Mouse (Mus musculus) induced T-regulatory cell, adult 2 months (primary cell): ENCODE results near the gene Amz2.
A peak's percentile ranks its signal among the peaks of the same experiment; 100 is the strongest.
"Not testable (repeated sequence)": the region's sequence is repeated elsewhere in the genome, so short reads cannot be mapped to it uniquely, and the experiment has no call there.

Experiments used
- DNase-seq: peaks from one replicate; pipeline ENCODE4 v3.0.0-alpha.2; 2012; ENCODE audit warnings: low read depth

Gene Amz2

GRCm38 (mm10) chr11:109470921-109471861, 45.4 kb downstream of the Amz2 start:
- DNase-seq: peak; percentile 78

GRCm38 (mm10) chr11:109472171-109472691, 46.5 kb downstream of the Amz2 start:
- peak; percentile 71 for DNase-seq

- DNase-seq: no peak
These were observed 47.0 kb downstream of the Amz2 start for GRCm38 (mm10) chr11:109472821-109473170.

GRCm38 (mm10) chr11:109473171-109474085, 47.7 kb downstream of the Amz2 start, which contains the start of the genes Arsg and Slc16a6:
Gene Arsg, plus strand, starts transcription at chr11:109473374.
Gene Slc16a6, minus strand, starts transcription at chr11:109473598.
- peak; percentile 94 for DNase-seq

GRCm38 (mm10) chr11:109474086-109474742, 48.5 kb downstream of the Amz2 start:
- DNase-seq: no peak

GRCm38 (mm10) chr11:109474836-109475235, 49.1 kb downstream of the Amz2 start:
- DNase-seq: no peak

GRCm38 (mm10) chr11:109475717-109476116, 50.0 kb downstream of the Amz2 start:
- DNase-seq: no peak

GRCm38 (mm10) chr11:109476241-109476640, 50.5 kb downstream of the Amz2 start:
- DNase-seq: no peak

- DNase-seq: no peak
These were observed 50.9 kb downstream of the Amz2 start for GRCm38 (mm10) chr11:109476653-109477052.

- no peak for DNase-seq
These were observed 52.0 kb downstream of the Amz2 start for GRCm38 (mm10) chr11:109477606-109478380.

- DNase-seq: peak; percentile 40
These were observed 54.0 kb downstream of the Amz2 start for GRCm38 (mm10) chr11:109479575-109480285.

- DNase-seq: no peak
These were observed 54.7 kb downstream of the Amz2 start for GRCm38 (mm10) chr11:109480440-109480839.

GRCm38 (mm10) chr11:109485398-109486045, 59.8 kb downstream of the Amz2 start:
- DNase-seq: no peak

GRCm38 (mm10) chr11:109487111-109487510, 61.4 kb downstream of the Amz2 start:
- no peak for DNase-seq

GRCm38 (mm10) chr11:109487991-109488684, 62.4 kb downstream of the Amz2 start:
- no peak for DNase-seq

- DNase-seq: no peak
These were observed 64.0 kb downstream of the Amz2 start for GRCm38 (mm10) chr11:109489763-109490162.

- DNase-seq: no peak
These were observed 66.1 kb downstream of the Amz2 start for GRCm38 (mm10) chr11:109491844-109492243.

- not testable (repeated sequence) for DNase-seq
These were observed 67.2 kb downstream of the Amz2 start for GRCm38 (mm10) chr11:109492847-109493464.
